Mouse (Mus musculus): ENCODE measurements around the gene Gdpd1.
A peak's percentile ranks its signal among the peaks of the same experiment; 100 is the strongest.
"Not testable (repeated sequence)": the region's sequence is repeated elsewhere in the genome, so short reads cannot be mapped to it uniquely, and the experiment has no call there.

The Gdpd1 gene

DNA sequence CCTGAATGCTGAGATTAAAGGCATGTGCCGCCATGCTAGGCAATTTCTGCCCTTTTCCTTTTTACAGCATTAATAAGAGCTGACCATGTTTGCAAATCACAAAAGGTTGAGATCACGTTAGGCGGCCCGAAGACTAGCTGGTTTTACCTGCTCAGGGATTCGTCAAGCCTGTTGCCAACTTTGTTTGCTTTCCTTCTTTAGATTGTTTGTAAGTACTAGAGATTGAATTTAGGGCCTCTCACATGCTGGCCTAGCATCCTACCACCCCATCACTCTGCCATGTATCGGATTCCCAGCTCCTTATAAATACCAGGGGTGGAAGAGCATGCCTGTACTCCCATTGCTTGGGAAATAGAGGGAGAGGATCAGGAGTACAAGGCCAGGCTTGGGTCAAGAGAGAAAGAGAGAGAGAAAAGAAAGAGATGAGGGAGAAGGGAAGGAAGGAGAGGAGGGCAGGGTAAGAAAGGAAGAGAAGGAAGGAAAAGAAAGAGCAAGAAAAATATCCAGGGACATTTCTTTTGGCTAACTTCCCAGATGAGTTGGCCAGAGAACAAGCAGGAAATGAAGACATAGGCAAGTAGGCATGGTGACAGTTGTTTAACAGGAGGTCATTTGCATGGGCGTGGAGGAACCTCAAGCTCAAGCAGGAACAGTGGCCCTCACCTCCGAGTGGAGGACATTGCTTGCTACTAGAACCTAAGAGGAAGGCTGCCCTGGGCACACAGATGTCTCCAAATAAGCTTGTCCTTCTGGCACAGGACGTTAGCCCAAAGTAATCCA is 47.6 kb downstream of the Gdpd1 start:
- DNase-seq (ENCODE audit: low spot score in 2 of 2), result no peak

DNA sequence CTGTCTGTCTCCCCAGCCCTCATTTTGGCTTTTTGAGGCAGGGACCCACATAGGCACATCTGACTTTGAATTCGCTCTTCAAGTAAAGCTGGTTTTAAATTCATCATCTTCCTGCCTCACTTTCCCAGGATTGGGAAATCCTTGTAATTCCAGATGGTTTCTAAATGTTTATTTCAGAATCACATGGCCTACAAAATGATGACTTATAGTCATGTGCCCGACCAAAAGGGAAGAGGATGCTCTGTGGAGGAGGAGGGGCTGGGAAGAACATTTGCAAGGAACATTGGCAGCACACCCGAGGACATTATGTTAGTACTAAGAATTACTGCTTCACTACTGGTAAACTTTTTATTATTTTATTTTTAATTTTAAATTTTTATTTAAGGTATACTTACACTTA is 48.5 kb downstream of the Gdpd1 start:
- no peak for DNase-seq (ENCODE audit: low spot score in 2 of 2)

DNA sequence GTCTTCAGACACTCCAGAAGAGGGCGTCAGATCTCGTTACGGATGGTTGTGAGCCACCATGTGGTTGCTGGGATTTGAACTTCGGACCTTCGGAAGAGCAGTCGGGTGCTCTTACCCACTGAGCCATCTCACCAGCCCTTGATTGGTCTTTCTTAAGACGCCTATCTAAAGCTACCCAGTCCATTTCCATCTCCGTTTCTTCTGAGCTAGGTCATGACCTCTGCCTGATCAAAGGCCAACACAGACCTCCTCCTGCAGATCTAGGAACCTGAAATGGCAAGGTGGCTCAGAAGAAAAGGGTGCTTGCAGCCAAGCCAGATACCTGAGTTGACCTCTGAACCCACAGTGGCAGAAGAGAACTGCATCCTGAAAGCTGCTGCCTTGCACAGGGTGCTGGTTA is 50.6 kb downstream of the Gdpd1 start:
- not testable (repeated sequence) for DNase-seq (ENCODE audit: low spot score in 2 of 2)

DNA sequence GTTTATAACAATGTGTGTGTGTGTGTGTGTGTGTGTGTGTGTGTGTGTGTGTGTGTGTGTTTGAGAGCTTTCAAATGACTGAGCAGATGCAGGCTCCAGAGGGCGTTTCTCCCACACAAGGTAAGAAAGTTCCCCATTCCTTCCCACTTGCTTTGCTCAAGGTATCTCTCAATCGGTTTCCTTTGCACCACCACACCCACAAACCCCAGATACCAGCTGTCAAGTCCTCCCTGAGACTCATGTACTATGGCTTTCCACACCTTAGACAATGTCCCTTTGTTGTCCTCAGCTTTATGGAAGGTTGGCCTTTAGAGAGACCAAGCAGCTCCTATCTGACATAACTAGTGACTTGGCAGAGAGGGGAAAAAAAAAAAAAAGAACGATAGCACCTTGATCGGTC is 51.1 kb downstream of the Gdpd1 start:
- no peak for DNase-seq (ENCODE audit: low spot score in 2 of 2)

DNA sequence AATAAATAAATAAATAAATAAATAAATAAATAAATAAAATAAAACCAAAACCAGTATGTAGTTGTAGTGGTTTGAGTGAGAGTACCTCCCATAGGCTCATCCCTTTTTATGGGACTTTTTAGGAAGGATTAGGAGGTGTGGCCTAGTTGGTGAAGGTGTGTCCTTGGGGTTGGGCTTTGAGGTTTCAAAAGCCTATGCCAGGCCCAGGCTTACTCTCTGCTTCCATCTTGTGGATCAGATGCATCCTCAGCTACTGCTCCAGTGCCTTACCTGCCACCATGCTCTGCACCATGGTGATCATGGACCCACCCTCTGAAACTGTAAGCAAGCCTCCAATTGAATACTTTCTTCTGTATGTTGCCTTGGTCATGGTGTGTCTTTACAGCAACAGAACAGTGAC is 52.3 kb downstream of the Gdpd1 start:
- DNase-seq (ENCODE audit: low spot score in 2 of 2), result no peak

DNA sequence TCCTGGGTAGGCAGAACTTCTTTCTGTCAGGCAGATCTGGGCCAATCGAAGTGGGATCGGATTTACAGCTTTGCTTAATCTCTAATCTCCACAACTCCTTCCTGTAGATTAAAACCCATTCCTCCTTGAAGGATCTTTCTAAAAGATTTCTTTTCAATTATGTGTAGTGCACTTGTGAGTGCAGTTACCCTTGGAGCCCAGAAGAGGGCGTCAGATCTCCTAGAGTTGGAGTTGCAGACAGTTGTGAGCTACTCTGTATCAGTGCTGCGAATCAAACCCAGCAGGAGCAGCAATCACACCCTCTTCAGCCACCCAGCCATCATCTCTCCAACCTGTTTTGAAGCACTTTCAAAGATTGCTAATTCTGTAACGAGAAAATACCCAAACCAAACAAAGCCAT is 53.4 kb downstream of the Gdpd1 start:
- no peak for DNase-seq (ENCODE audit: low spot score in 2 of 2)

DNA sequence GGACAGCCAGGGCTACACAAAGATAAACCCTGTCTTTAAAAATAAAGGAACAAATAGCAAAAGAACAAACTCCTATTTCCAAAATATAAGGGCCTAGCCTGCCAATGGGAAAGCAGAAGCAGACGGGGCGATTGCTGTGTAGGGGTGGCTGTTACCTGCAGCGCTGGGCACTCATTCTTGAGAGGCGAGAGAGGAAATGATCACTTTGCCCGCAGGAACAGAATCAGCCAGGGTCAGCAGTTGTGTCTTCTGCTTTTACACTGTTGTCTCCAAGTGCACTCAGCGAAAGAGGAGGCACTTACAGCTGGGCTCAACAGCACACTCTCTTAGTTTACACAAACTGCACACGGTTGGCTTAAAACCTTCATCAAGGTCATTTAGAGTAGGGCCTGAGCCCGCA is 54.4 kb downstream of the Gdpd1 start:
- no peak for DNase-seq (ENCODE audit: low spot score in 2 of 2)

DNA sequence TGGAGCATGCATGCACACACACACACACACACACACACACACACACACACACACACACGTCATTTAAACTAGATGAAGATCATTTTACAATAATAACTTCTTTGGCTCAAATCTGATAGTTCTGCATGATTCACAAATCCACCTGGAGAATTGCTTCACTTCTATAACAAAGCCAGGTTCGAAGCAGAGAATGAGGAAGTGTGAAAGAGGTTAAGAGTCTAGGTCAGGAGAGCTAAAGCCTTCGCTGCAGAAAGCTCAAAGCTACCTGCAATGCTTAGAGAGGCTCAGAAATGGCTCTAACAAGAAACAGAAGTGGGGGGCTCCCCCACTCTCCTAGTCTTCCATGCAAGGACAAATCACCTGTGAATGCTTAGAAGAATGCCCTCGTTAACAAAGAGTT is 55.8 kb downstream of the Gdpd1 start:
- no peak for DNase-seq (ENCODE audit: low spot score in 2 of 2)

DNA sequence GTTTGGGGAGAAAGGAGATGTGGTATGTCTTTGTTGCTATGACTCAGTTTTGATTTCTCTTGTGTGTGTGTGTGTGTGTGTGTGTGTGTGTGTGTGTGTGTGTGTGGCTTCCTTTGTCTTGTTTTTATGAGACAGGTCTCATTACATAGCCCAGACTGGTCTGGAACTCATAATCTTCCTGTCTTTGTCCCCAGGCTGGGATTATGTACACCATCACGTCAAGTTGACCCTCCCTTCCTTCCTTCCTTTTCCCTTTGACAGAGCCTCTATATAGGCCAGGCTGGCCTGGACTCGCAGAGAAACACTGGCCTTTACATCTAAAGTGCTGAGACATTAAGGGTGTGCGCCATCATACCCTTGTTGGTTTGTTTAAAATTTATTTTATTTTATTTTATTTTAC is 58.2 kb downstream of the Gdpd1 start:
- no peak for DNase-seq (ENCODE audit: low spot score in 2 of 2)

DNA sequence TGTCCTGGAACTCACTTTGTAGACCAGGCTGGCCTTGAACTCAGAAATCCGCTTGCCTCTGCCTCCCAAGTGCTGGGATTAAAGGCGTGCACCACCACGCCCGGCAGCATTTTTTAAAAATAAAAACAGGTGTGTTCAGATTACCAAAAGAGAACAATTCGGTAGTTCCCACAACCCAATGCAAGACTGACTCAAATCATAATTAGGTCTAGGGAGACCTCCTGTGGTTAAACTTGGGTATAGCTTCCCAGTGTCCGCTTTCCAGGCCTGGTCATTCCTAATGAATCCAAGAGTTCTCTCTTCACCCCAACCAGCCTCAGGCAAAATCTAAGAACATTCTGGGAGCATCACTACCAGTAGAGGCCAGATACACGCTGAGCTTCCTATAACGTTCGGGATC is 63.4 kb downstream of the Gdpd1 start:
- peak in 1 of 2 experiments; percentile 44 for DNase-seq (ENCODE audit: low spot score in 2 of 2)

DNA sequence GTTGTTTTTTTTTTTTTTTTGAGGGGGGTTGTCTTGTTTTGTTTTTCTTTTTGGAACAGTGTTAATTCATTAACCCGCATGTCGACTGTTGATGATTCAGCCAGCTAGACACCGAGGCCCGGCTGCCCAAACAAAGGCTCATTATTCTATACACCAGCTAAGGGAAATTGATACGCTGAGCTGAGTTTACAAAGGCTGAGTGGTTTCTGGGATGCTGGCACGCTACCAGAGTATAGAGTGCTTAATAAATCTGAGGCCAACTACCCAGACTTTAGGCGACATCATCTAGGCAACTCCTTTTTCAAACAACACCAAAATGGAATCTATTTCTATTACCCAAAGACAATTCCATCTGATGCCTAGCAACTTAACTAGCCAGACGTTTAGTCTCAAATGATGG is 66.5 kb downstream of the Gdpd1 start:
- DNase-seq (ENCODE audit: low spot score in 2 of 2), result no peak

DNA sequence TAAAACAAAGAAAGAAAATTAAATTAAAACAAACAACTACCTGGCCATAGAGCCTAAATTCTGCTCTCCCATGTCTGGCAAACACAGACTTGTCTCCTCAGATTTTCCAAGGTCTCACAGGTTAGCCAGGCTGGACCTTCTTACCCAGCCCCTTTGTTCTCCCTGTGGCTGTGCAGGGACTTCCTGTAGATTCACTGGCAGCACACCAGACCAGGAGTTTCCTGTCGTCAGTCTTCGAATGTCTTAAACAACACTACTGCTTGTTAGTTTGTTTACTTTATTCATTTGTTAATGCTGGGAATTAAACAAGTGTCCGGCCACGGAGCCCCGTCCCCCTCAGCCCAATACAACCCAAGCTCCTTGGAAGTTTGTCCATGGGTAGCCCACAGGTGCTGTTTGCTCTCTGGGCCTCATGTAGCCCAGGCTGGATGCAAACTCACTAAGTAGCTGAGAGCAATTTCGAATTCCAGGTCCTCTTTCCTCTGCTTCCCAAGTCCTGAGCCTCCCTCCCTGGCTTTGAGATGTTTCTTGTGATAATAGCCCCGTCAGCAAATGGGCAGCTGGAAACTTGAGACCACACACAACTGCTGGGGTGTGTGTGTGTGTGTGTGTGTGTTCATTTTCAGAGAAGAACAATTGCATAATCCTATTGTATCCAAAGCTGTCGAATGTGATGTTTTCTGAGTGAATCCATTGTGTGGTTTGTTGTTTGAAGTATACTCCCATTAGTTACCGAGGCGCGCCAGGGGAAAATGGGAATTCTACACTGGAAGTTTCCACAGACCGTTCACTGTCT is 68.7 kb downstream of the Gdpd1 start:
- DNase-seq (ENCODE audit: low spot score in 2 of 2), result no peak

DNA sequence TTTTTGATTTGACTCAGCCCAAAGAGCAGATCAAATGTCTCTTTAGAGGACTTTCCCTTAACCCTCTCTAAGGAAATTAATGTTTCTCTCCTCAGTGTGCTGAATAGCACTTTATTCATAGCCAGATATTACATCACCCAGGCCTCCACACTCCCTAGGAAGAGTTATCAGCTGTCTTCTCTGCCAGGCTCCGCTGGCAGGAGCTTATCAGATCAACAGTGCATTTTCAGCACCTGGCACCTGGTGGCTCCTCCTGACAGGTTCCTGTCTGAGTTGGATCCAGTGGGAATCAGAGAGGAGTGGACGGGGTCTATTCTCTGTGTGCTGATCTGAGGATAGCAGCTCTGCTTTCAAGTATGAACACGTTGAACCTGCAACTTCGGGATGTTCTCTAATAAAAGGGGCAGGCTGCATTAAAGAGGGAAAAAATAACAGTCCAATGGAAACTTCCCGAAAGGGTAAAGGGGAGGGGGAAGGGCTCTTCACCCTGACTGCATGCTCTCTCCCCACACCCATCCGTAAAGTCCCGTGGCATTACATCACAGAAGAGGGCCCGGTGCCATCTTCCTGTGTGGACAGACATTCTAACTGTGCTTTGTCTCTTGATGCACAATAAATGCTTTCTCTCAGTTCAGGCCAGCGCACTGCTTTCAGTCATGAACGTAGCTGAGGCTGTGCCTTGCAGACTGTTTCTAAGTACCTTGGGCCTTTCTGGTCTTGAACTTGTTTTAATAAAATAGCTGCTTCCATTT is 71.6 kb downstream of the Gdpd1 start:
- no peak for DNase-seq (ENCODE audit: low spot score in 2 of 2)

DNA sequence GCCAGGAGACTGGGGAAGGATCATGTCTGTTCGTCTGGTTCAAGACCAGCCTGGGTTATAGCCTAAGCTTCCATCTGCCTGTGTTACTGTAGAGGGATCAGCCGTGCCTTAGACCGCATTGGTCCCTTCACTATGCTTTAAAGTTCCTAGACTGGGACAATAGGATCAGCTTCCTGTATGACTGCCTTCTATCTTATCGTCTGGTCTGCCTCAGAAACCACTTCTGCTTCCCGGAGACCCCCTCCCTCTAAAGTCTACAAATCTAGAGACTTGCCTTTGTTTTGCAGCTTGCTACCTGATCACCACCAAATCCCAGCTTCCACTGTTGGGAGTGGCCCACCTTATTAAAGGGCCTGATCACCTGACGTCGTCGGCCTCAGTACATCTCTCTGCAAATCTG is 72.6 kb downstream of the Gdpd1 start:
- no peak for DNase-seq (ENCODE audit: low spot score in 2 of 2)

DNA sequence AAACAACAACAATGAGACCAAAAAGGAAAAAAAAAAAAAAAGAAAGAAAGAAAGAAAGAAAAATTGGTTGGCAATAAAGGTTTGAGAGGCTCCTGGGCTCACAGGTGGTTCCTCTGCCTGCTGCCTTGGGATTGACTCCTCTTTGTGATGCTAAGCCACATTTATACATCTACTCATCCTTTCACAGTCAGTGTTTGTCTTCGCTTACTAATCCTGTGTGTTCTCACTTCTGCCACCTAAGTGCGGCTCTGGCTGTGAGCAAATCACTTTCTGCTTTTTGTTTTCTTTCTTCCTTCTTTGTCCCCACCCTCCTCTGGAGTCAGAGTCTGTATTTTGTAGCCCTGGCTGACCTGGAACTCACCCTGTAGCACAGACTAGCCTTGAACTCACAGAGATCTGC is 77.6 kb downstream of the Gdpd1 start:
- no peak for DNase-seq (ENCODE audit: low spot score in 2 of 2)

DNA sequence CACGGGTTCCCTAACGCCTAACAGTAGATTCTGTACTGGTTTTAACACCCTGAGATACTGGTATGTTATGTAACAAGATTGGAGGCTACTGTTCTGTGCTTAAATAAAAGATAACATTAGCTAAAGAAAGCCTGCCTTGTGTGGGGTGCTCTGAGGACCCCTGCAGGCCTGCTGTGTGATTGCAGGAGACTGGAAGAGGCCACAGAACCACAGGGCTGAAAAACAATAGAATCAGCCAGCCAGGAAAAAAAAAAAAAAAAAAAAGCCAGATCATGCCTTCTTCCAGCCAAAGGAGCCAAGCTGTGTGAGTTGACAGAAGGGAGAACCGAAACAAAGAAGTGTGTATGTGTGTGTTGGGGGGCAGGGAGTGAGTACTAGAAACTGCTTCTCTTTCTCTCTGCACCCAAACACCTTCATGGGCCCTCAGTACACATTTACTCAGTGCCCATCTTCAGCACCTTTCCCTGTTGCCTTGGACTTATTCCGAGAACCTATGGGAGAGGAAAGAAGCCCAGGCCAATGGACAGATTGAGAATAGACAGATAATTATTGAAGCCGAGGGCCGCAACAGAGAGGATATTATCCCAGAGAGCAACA is 78.1 kb downstream of the Gdpd1 start:
- DNase-seq (ENCODE audit: low spot score in 2 of 2), result no peak

DNA sequence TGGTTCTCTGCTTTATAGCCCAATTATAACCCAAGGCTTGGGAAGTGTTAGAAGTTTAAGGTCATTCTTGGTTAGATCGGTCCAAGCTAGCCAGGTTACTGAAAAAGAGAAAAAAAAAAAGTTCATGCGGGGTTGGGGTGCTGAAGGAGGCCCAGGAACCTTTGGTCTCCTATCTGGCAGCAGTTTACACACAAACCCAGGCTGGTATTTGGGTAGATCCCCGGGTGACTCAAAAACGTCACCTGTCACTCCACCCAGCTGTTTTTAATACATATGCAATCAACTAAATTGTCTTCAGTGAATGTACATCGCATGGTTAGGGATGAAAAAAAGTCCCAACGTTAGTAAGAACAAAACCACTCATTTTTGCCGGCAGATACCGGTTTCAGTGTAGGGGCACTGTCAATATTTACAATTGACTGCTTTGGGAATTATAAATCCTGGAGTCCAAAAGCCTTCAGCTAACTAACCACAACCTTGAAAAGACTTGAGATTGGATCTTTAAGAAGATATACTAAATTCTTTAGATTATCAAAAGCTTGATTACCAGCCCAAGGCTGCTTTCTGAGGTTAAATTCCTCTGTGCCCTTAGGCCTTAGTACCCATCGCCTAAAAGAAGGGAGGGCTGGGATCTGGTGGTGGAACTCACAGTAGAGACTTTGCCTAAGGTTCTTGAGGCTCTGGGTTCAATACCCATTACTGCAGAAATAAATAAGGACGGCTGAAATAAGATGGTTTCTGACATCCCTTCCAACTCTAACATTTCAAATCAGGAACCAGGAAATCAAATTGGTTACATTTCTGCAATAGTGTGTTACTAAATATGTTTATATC is 78.9 kb downstream of the Gdpd1 start:
- no peak for DNase-seq (ENCODE audit: low spot score in 2 of 2)

DNA sequence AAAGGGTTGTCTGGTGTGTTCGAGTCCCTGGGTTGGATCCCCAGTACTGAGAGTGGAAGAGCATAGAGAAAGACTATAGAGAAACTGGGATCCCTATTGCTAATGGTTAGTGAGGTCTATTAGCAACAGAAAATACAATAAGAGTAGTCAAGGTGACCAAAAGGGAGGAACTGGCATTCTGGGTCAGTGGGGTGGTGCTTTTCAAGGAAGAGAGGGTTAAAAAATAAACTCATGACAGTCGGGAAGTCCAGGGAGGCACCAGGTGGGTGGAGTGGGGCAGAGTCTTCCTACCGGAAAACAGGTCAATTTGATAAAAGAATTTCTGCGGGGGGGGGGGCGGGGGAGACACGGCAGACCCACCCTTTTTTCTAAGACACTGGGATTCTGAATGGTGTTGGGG is 79.5 kb downstream of the Gdpd1 start:
- no peak for DNase-seq (ENCODE audit: low spot score in 2 of 2)

DNA sequence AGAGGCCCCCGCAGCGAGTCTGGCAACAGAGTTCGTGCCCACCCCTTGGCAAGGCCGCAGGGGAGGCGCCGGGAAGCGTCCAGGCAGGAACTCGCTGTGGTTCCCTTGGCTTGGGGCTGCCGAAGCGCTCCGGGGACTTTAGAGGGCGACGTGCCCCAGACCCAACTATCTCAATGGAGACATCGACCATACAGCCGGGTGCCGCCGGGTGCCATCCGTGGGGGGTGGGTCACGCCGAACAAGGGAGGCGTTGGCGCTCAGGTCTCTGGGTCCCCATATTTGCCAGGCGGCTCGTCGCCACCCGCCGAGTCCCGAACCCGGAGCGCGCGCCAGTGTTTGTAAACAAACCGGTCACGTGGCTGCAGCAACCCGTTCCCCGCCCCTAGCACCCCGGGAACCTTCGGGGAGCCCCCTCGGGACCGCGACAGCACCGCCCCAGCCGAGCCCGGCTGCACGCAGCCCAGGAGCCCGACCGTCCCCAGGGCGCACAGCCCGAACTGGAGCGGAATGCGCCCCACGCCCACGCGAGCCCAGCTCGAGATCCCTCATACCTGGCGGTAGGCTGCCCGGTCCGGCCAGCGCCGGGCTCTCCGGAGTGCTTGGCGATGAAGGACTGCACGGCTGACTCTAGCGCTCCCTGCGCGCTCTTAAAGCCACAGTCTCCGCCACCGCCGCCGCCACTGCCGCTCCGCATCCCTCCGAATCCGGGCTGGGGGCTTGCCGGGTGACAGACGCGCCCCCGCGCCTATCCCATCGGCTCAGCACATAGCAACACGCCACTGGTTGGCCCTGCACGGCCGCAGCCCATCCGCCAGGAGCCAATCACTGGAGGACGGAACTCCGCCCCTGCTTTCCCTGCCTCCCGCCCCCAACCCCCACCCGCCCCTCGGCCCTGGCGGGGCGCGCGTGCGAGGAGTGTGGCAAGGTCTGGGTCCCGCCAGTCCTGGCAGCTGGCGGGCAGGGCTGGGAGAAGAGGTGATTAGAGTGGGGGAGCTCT is 80.5 kb downstream of the Gdpd1 start, which contains the start of gene Ypel2:
Ypel2 (minus strand) TSS at position 667 of the 997 bp plus-strand sequence.
- DNase-seq (ENCODE audit: low spot score in 2 of 2), result peak; percentile 95 to 96

DNA sequence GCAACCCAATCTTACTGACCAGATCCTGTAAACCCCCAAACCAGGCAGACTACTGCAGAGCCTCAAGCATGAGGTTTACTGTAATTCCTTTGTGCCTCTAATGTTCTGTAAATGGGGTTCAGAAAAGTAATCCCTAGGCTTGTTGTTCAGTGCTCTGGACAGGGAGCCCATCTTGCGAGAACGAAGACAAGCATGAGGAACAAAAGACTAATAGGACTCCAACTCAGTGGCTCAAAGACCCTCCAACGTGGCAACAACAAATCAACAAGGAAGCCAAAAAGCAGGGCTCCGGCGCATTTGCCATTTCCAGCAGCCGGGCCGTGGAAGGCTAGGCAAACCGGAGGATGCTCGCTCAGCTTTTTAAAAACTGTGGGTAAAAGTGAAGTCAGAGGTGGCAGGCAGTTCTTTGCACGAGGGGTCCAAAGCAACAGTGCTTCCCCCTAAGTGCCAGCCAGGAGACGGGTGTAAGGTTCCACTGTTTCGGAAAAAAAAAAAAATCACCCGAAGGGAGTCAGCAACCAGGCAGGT is 81.3 kb downstream of the Gdpd1 start:
- no peak for DNase-seq (ENCODE audit: low spot score in 2 of 2)
